Mouse (Mus musculus) ES-Bruce4 (cell line): ENCODE measurements at regions not wholly inside any gene's neighbourhood (a gene's known extent, or its start where the extent isn't known, plus 50 kb on each side); places are given as distances from the start of the nearest gene placed in this dataset.

ENCODE experiments used
- CTCF ChIP-seq: IDR thresholded peaks from one replicate; pipeline ENCODE4 v1.8.1; 2011; ENCODE audit warnings: low read depth, low read length
- POLR2A ChIP-seq: IDR thresholded peaks from one replicate; pipeline ENCODE4 v1.8.1; 2011; ENCODE audit warnings: low read length; ENCODE audit not compliant: insufficient read depth

DNA sequence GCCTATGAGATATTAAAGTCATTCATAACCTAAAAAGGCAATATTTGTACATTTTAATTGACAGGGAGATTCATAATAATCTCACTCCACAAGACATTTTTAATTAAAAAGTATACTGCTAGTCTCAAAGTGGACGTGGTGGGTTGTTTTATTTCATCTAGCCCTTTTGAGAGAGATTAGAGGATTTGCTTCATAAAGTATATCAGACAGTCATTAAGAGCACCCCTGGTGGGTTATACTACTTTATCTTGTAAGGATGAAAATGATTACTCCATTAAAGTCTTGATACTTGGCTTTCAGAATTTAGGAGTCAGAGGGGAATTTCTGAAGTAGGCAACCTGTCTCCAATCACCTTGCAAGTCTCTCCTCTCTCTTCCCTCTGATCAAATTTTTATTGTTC, 355.7 kb downstream of the Arl4a start:
- TF ChIP-seq CTCF, result no peak
- TF ChIP-seq POLR2A, result no peak
